Mouse (Mus musculus) lung, embryonic 14.5 days (tissue): ENCODE measurements at regions not wholly inside any gene's neighbourhood (a gene's known extent, or its start where the extent isn't known, plus 50 kb on each side); places are given as distances from the start of the nearest gene placed in this dataset.
A peak's percentile ranks its signal among the peaks of the same experiment; 100 is the strongest.
"Not testable (repeated sequence)": the region's sequence is repeated elsewhere in the genome, so short reads cannot be mapped to it uniquely, and the experiment has no call there.

Experiments used
- ATAC-seq: fragments of 200-750 bp; cut with Nextera tagmentation; 2 replicates; pipeline ENCODE4 v1.8.0; 2017; ENCODE audit warnings: mild to moderate bottlenecking, moderate TSS enrichment, moderate library complexity; ENCODE audit not compliant: insufficient read depth
- DNase-seq: peaks from one replicate; pipeline ENCODE4 v3.0.0-alpha.2; 2015
- H3K27ac ChIP-seq: fragments of 300-500 bp; sonication (generic); 2 replicates; pipeline ENCODE4 v1.5.1; 2014; ENCODE audit warnings: low read depth, mild to moderate bottlenecking, moderate library complexity
- H3K27me3 ChIP-seq: fragments of 300-500 bp; sonication (generic); 2 replicates; pipeline ENCODE4 v1.6.1; 2014; ENCODE audit warnings: low read length, control low read depth; ENCODE audit not compliant: insufficient read depth
- H3K36me3 ChIP-seq: fragments of 300-500 bp; sonication (generic); 2 replicates; pipeline ENCODE4 v1.6.1; 2014; ENCODE audit warnings: control low read depth; ENCODE audit not compliant: insufficient read depth
- H3K4me1 ChIP-seq: fragments of 300-500 bp; sonication (generic); 2 replicates; pipeline ENCODE4 v1.6.1; 2014; ENCODE audit warnings: antibody characterized with exemption, control low read depth; ENCODE audit not compliant: insufficient read depth
- H3K4me2 ChIP-seq: fragments of 300-500 bp; sonication (generic); 2 replicates; pipeline ENCODE4 v1.6.1; 2014; ENCODE audit warnings: mild to moderate bottlenecking
- H3K4me3 ChIP-seq: fragments of 300-500 bp; sonication (generic); 2 replicates; pipeline ENCODE4 v1.5.1; 2014; ENCODE audit warnings: low read depth, low read length
- H3K9ac ChIP-seq: fragments of 300-500 bp; sonication (generic); 2 replicates; pipeline ENCODE4 v1.6.1; 2014
- H3K9me3 ChIP-seq: fragments of 300-500 bp; sonication (generic); 2 replicates; pipeline ENCODE4 v1.6.1; 2016; ENCODE audit warnings: low read depth, low read length, control low read depth
- CTCF ChIP-seq: IDR thresholded peaks from 2 replicates; pipeline ENCODE4 v1.5.1; 2016; ENCODE audit warnings: antibody characterized with exemption, low read depth
- WGBS: fragments of 180-500 bp; shearing (Covaris S2); extraction: QIAGEN DNeasy Blood & Tissue Kit; methylation state at CpG from one replicate; pipeline ENCODE4 v1.1.7; 2014; 5-methylcytosine and 5-hydroxymethylcytosine counted together

DNA sequence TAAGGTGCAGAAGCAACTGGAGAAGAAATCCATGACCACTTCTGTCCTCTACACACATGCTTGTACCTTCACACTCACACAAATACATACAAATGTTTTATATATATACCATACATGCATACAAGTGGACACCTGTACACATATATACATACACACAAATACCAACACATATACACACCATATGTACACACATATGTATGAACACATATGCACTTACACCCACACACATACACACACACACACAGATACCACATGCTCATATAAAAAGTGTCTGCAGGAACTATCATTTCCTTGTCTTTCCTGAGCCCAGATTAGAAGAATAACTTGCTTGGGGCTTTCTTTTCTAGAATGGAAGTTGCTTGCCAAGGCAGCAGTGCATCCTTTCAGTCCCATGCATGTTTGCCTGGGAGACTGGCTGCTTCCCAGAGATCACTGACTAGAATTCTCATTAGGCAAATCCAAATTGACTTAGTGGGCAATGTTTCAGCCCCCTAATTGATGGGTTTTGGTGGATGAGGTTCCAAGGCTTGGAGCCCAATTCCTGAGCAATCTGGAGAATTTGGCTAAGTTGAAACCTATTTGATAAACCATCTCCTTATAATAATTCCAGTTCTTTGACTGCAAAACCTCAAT, 169.2 kb upstream of the Hddc2 start:
- Histone ChIP-seq H3K36me3 (no peaks in the 10 kb centered on the region), H3K27ac (no peak overlapping the region), H3K4me2 (no peak overlapping the region), H3K4me3 (no peak overlapping the region), H3K4me1 (no peaks in the 10 kb centered on the region), H3K9me3 (no peaks in the 10 kb centered on the region), H3K27me3 (no peaks in the 10 kb centered on the region), H3K9ac (no peak overlapping the region)
- TF ChIP-seq CTCF = no peak
- DNase-seq = no peak
- no peak for ATAC-seq

DNA sequence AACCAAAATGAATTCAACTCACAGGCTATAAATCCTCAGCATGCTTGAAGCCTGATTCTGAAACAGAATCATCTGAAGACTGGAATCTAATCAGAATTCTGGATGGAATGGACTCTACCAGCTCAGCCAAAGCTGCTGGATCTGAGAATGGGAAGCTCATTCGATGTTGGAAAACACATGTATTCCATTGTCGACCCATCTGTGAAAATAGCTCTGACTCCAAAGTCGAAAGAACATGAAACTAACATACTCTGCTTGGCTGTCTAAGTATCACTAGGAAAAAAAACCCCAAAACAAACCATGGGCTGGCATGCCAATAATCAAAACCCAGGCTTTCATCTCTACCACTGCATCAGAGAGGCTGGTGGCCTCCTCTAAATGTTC, 168.7 kb upstream of the Hddc2 start:
- no peaks in the 10 kb centered on the region for H3K9me3 ChIP-seq
- no peaks in the 10 kb centered on the region for H3K4me1 ChIP-seq
- H3K9ac ChIP-seq = no peak overlapping the region
- 77% methylated on average over 3 of the region's 3 CpGs for WGBS
- H3K27ac ChIP-seq = no peak overlapping the region
- ATAC-seq (no peak), DNase-seq (no peak)
- no peaks in the 10 kb centered on the region for H3K27me3 ChIP-seq
- H3K4me2 ChIP-seq = no peak overlapping the region
- no peaks in the 10 kb centered on the region for H3K36me3 ChIP-seq
- no peak overlapping the region for H3K4me3 ChIP-seq
- no peak for TF ChIP-seq CTCF

- H3K27me3 ChIP-seq = no peaks in the 10 kb centered on the region
- 25% methylated on average over 15 of the region's 15 CpGs for WGBS
- no peak overlapping the region; the same call in 1 of the 2 replicates for H3K27ac ChIP-seq
- H3K4me1 ChIP-seq = no peaks in the 10 kb centered on the region
- H3K9me3 ChIP-seq = no peaks in the 10 kb centered on the region
- H3K9ac ChIP-seq = no peak overlapping the region
- no peak overlapping the region for H3K4me3 ChIP-seq
- ATAC-seq (peak; percentile 99), DNase-seq (peak; percentile 90)
- no peaks in the 10 kb centered on the region for H3K36me3 ChIP-seq
- no peak overlapping the region for H3K4me2 ChIP-seq
- no peak for TF ChIP-seq CTCF
These were observed 140.0 kb upstream of the Hddc2 start for GRCm38 (mm10) chr10:31173169-31173686.

GRCm38 (mm10) chr10:31189577-31189976, 123.6 kb upstream of the Hddc2 start:
- TF ChIP-seq CTCF = no peak
- Histone ChIP-seq H3K4me2 (no peak overlapping the region), H3K9me3 (no peaks in the 10 kb centered on the region), H3K27ac (no peak overlapping the region), H3K4me1 (no peaks in the 10 kb centered on the region), H3K4me3 (no peak overlapping the region), H3K9ac (no peak overlapping the region), H3K27me3 (no peaks in the 10 kb centered on the region), H3K36me3 (no peaks in the 10 kb centered on the region)
- ATAC-seq (no peak), DNase-seq (no peak)
- 25% methylated on average over 1 of the region's 1 CpGs for WGBS

DNA sequence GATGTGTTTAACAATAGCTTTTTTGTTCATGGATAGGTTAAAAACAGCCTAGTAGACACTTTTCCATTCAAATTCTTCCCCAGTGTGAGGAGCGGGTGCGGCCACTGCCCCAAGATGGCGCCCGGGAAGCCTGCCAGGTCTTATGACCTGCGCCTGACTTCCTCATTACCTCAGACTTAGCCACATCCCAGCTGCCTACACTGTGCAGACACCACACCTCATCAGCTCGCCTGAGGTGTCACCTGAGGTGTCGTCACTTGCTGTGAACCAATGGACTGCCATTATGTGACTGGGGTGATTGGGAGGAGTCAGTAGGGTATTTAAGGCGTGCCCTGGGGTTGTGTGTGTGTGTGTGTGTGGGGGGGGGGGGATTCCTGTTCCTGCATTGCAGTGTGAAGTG, 101.0 kb upstream of the Hddc2 start:
- DNase-seq, H3K9me3 ChIP-seq, H3K9ac ChIP-seq, ATAC-seq, H3K36me3 ChIP-seq, H3K4me3 ChIP-seq, H3K27ac ChIP-seq, H3K4me1 ChIP-seq, H3K27me3 ChIP-seq, H3K4me2 ChIP-seq: not testable (repeated sequence)
- 86% methylated on average over 8 of the region's 8 CpGs for WGBS

DNA sequence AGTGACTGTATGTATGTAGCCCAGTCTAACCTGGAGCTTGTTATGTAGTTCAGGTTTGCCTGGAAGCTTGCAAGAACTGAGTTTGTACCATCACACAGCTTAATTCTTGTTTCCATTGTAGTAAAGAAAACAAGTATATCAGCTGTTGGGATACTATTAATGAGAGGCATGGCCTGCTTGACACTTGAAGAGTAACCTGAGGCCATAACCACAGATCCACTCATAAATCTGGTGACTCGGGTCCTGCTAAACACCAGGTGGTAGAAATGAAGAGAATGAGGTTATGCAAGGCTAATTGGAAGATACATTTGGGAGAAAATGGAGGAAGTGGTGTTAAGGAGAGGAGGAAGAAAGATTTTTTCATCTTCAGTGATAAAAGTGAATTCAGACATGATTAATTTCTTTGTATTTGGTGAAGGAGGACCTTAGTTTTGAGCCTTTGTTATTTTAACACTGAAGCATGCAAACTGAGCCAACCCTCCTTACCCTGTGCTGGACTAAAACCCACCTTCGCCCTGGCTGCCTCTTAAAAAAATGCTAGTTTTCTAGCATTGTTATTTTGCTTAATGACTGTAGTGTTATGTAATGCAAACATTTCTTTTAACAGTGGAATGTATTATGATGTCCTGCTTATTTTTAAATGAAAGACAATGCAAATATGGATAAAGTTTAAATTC, 100.3 kb upstream of the Hddc2 start:
- no peak for DNase-seq
- ATAC-seq = no peak
- H3K9me3 ChIP-seq = no peaks in the 10 kb centered on the region

GRCm38 (mm10) chr10:31221902-31222301, 91.3 kb upstream of the Hddc2 start:
- peak; percentile 34 for DNase-seq
- H3K27me3 ChIP-seq = no peaks in the 10 kb centered on the region
- no peak overlapping the region for H3K9ac ChIP-seq
- H3K9me3 ChIP-seq = no peaks in the 10 kb centered on the region
- H3K4me3 ChIP-seq = no peak overlapping the region
- no peaks in the 10 kb centered on the region for H3K4me1 ChIP-seq
- no peak for ATAC-seq
- no peaks in the 10 kb centered on the region for H3K36me3 ChIP-seq
- no peak overlapping the region for H3K4me2 ChIP-seq
- no peak for TF ChIP-seq CTCF
- 35% methylated on average over 1 of the region's 1 CpGs for WGBS
- no peak overlapping the region for H3K27ac ChIP-seq

More for the DNA sequence above, 100.3 kb upstream of the Hddc2 start:
- Histone ChIP-seq H3K27me3 (no peaks in the 10 kb centered on the region), H3K4me1 (no peaks in the 10 kb centered on the region), H3K9ac (no peak overlapping the region), H3K27ac (no peak overlapping the region), H3K4me2 (no peak overlapping the region), H3K4me3 (no peak overlapping the region), H3K36me3 (no peaks in the 10 kb centered on the region)
- TF ChIP-seq CTCF = no peak
- WGBS = 65% methylated on average over 2 of the region's 2 CpGs
